ENCODE assay signal across 9 mouse cellular contexts in genomic region chr9:67758686-67759085, GRCm38 (mm10). TPM values are rescaled to one million over a fixed set of nuclear protein-coding genes. Genes with fewer than 3 reads are reported as not detected.
DNase-seq lines count a peak whose midpoint lies in the region; ATAC-seq and TF ChIP-seq lines count a peak whose summit lies in the region.
"Had no signal": no experiment of that assay in that cellular context is flagged by ENCODE, and none has a peak within 500 bp of the region (broad histone marks: within the 10 kb centered on the region; RNA-seq: fewer than 3 reads in every experiment).

No protein-coding gene starts in this region.

- peak; percentile 78 for DNase-seq in MN1 (ENCODE audit: low spot score)
- DNase-seq in brain, embryonic 18.5 days (ENCODE audit: low read depth, low spot score): peak; percentile 34
- peak; percentile 59 to 67 for DNase-seq in lung, adult 18-20 months
- DNase-seq in spleen, postnatal 36 days (ENCODE audit: low spot score in 2 of 2): no peak
- DNase-seq: liver, embryonic 13.5 days had no signal

- ATAC-seq in heart, embryonic 15.5 days (replicated peaks; ENCODE audit: insufficient number of reproducible peaks, insufficient read depth, low FRiP score, low read depth): peak; percentile 39; the same call in 1 of the 2 replicates
- peak; percentile 42; the same call in 1 of the 2 replicates for ATAC-seq in kidney, embryonic 16.5 days (ENCODE audit: low FRiP score, low TSS enrichment)

- peak overlapping the region; percentile 98 for H3K4me2 ChIP-seq in heart, embryonic 15.5 days
- peak overlapping the region; percentile 94 for H3K4me2 ChIP-seq in kidney, embryonic 16.5 days (replicated peaks; ENCODE audit: low read depth, low read length)

- peaks cover 35% of the 10 kb centered on the region for H3K27me3 ChIP-seq in heart, embryonic 15.5 days
- H3K27me3 ChIP-seq in kidney, embryonic 16.5 days (ENCODE audit: insufficient read depth, low read length): peaks cover 18% of the 10 kb centered on the region

- H3K4me1 ChIP-seq in embryonic fibroblast, embryonic 13.5 days (ENCODE audit: control insufficient read depth, insufficient read depth, low read length): no peaks in the 10 kb centered on the region
- peaks cover 21% of the 10 kb centered on the region for H3K4me1 ChIP-seq in heart, embryonic 15.5 days (replicated peaks)
- peaks cover 11% of the 10 kb centered on the region; the same call in 1 of the 2 replicates for H3K4me1 ChIP-seq in kidney, embryonic 16.5 days (ENCODE audit: insufficient read depth, low read length)
- peaks cover 10% of the 10 kb centered on the region for H3K4me1 ChIP-seq in olfactory bulb, adult 2 months (ENCODE audit: control insufficient read depth, insufficient read depth, low read length)
- H3K4me1 ChIP-seq: liver, embryonic 13.5 days had no signal

- TF ChIP-seq CTCF in embryonic fibroblast, embryonic 13.5 days (IDR thresholded peaks at IDR 0.05; ENCODE audit: borderline replicate concordance, insufficient read depth, low read length): peak; percentile 69; the same call in 1 of the 2 replicates
- no peak for TF ChIP-seq CTCF in olfactory bulb, adult 2 months (IDR thresholded peaks at IDR 0.05; ENCODE audit: insufficient read depth, low read depth, low read length)

- no peaks in the 10 kb centered on the region for H3K9me3 ChIP-seq in heart, embryonic 15.5 days (replicated peaks)
- 0 out of 2 replicates have a peak, but pooled peaks cover 5% of the 10 kb centered on the region for H3K9me3 ChIP-seq in kidney, embryonic 16.5 days (ENCODE audit: low read length)
- H3K9me3 ChIP-seq: liver, embryonic 13.5 days had no signal

- WGBS in heart, embryonic 15.5 days: 1% methylated on average over 9 of the region's 9 CpGs
- WGBS in kidney, embryonic 16.5 days: 3% methylated on average over 9 of the region's 9 CpGs
- WGBS in olfactory bulb, adult 2 months: 5% methylated on average over 9 of the region's 9 CpGs

- no peak overlapping the region for H3K27ac ChIP-seq in embryonic fibroblast, embryonic 13.5 days (ENCODE audit: insufficient read depth, low read length)
- peak overlapping the region; percentile 85; the same call in 1 of the 2 replicates for H3K27ac ChIP-seq in heart, embryonic 15.5 days
- no peak overlapping the region for H3K27ac ChIP-seq in kidney, embryonic 16.5 days (ENCODE audit: low read length)
- H3K27ac ChIP-seq in olfactory bulb, adult 2 months (ENCODE audit: insufficient read depth, low read depth, low read length): no peak overlapping the region
- H3K27ac ChIP-seq: liver, embryonic 13.5 days had no signal

- no peak overlapping the region for H3K4me3 ChIP-seq in embryonic fibroblast, embryonic 13.5 days (ENCODE audit: insufficient read depth, low read length)
- peak overlapping the region; percentile 72 for H3K4me3 ChIP-seq in heart, embryonic 15.5 days
- H3K4me3 ChIP-seq in kidney, embryonic 16.5 days (ENCODE audit: low read length): peak overlapping the region; percentile 60; the same call in 1 of the 2 replicates
- H3K4me3 ChIP-seq in olfactory bulb, adult 2 months (ENCODE audit: insufficient read depth, low read depth, low read length): peak overlapping the region; percentile 89; the same call in 1 of the 2 replicates

- H3K9ac ChIP-seq in heart, embryonic 15.5 days: no peak overlapping the region
- no peak overlapping the region for H3K9ac ChIP-seq in kidney, embryonic 16.5 days (replicated peaks; ENCODE audit: low read length)
- H3K9ac ChIP-seq: liver, embryonic 13.5 days had no signal

- H3K36me3 ChIP-seq in heart, embryonic 15.5 days: no peaks in the 10 kb centered on the region
- H3K36me3 ChIP-seq in kidney, embryonic 16.5 days (ENCODE audit: insufficient read depth, low read length): no peaks in the 10 kb centered on the region
- H3K36me3 ChIP-seq: liver, embryonic 13.5 days had no signal

- no peak for TF ChIP-seq POLR2A in embryonic fibroblast, embryonic 13.5 days (IDR thresholded peaks at IDR 0.05; ENCODE audit: low read depth, low read length)
- no peak for TF ChIP-seq POLR2A in olfactory bulb, adult 2 months (IDR thresholded peaks at IDR 0.05; ENCODE audit: insufficient read depth, low read depth, low read length)

RNA-seq across cellular contexts. Expression of gene C2cd4b, which starts 0.6 kb away (rescaled TPM):
- not detected in 2 replicates for polyA plus RNA-seq in embryonic fibroblast, embryonic 13.5 days (2011; ENCODE audit: insufficient read length, low read depth, missing spikeins)
- 1.1 TPM in 2 replicates for polyA plus RNA-seq in heart, embryonic 15.5 days (2015; fragmentation: Nextera tagmentation; extraction: Ambion mirVana)
- 0.15 TPM in 1 of 2 replicates, not detected in the other for polyA plus RNA-seq in kidney, embryonic 16.5 days (2015; fragmentation: Nextera tagmentation; extraction: Ambion mirVana)
- polyA plus RNA-seq in olfactory bulb, adult 2 months (2012; ENCODE audit: insufficient read depth, insufficient read length, low replicate concordance, missing spikeins): not detected in 2 replicates
- polyA plus RNA-seq: liver, embryonic 13.5 days had no signal

Comparison
In these comparisons a context has a peak if more than half of its experiments do, and no peak if none do; other contexts are left out.
1. DNase-seq: peak in MN1 (single experiment), brain, embryonic 18.5 days (single experiment) and lung, adult 18-20 months (2 of 2); none in spleen, postnatal 36 days (0 of 2).